Mouse (Mus musculus): ENCODE measurements around the gene Ldlrad3.

DNA sequence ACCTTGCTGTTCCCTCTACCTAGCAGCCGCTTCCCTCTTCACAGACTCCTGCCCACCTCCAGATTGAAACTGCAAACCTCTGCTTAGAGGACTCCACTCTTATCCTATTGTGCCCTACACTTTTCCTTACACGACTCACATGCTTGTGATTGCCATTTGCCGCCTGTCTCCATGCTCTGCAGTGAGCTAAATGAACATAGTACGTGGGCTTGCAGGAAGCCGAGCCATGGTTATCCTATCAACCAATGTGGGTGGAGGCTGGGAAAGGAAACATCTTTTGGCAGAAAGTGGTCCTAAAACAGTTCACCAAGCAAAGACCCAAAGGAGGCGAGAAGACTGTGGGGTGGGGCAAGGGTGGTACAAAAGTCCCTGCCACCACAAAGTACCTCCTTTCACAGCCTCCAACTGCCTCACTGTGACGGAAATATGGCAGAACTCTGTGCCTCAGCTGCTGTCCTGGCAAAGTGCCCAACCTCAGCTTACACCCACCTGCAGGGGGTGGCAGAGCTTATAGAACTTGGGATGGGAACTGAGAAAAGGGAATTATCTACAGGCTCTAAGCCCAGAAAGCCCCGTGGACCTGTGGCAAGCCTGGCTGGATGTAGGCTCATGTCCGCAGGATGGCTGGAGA, 153.4 kb downstream of the Ldlrad3 start:
- no peak for TF ChIP-seq POLR2AphosphoS2 (IDR thresholded peaks at IDR 0.05; ENCODE audit: low read length)
- TF ChIP-seq JUND (IDR thresholded peaks at IDR 0.05; ENCODE audit: low read depth, low read length), result no peak
- TF ChIP-seq POLR2A (IDR thresholded peaks at IDR 0.05; ENCODE audit: control insufficient read depth in 1 of 2, insufficient read depth in 1 of 2, low read depth in 1 of 2, low read length in 2 of 2, poor library complexity in 1 of 2), result no peak
- no peak for TF ChIP-seq BHLHE40 (IDR thresholded peaks at IDR 0.05; ENCODE audit: borderline replicate concordance, low read depth, low read length)
- TF ChIP-seq TAL1 (IDR thresholded peaks at IDR 0.05; ENCODE audit: low read length), result no peak
- TF ChIP-seq CHD2 (IDR thresholded peaks at IDR 0.05; ENCODE audit: low read length), result no peak
